Mouse (Mus musculus): ENCODE data around the gene Heatr9. TPM values are rescaled to one million over a fixed set of nuclear protein-coding genes. Genes with fewer than 3 reads are reported as not detected.

The Heatr9 gene
- total and polyA plus RNA-seq, 3 experiments, result not detected

DNA sequence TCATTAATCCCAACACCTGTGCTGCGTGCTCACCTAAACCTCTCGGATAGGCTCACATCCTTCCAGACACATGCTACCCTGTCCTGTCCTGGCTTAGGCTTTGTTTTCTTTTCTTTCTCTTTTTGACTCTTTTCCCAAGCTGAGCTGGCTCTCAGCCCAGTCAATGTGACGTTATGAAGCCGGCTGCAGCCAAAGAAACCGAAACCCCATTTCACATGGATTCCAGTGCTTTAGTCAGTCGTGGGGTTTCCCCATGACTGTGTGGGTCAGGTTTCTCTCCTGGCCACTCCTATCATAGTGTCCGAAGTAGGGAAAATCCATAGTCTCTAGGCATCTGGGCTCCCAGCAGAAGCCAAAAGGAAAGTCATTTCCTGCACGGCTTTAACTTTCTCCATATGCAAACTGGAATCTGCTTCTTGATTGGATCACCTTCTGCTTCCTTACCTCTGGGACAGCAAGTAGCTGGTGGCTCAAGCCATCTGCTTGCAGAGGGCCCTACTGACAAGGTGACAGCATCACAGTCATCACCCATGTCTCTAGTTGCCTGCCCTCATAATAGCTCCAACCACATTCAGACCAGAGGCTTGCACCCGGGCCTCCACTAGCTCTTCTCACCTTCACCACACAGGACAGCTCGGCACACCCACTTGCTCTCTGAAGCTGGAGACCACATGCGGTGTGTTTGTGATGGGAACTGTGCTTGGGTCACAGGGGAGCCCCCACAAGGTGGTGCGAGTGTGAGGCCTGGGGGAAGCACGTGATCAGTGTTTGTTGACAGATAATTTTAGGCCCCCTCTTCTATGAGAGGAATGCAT, 12.8 kb upstream of the Heatr9 start (continued):
- peak; percentile 35 for TF ChIP-seq JUND (conservative IDR thresholded peaks at IDR 0.05; ENCODE audit: low read depth, low read length)
- TF ChIP-seq EP300 (IDR thresholded peaks at IDR 0.05; ENCODE audit: low read length), result peak; percentile 83; the same call in 1 of the 2 replicates
- peak; percentile 71 for TF ChIP-seq MYC (IDR thresholded peaks at IDR 0.05; ENCODE audit: low read depth, low read length)
- TF ChIP-seq CHD1 (IDR thresholded peaks at IDR 0.05; ENCODE audit: low read depth, low read length), result peak; percentile 42; the same call in 1 of the 2 replicates
- TF ChIP-seq NELFE (IDR thresholded peaks at IDR 0.05; ENCODE audit: low read depth, low read length), result peak; percentile 38; the same call in 1 of the 2 replicates
- peak; percentile 95 for TF ChIP-seq IRF4 (IDR thresholded peaks at IDR 0.05; ENCODE audit: low read depth, low read length)
- TF ChIP-seq MAX (IDR thresholded peaks at IDR 0.05; ENCODE audit: low read length), result peak; percentile 89
- TF ChIP-seq MAFK (IDR thresholded peaks at IDR 0.05; ENCODE audit: insufficient replicate concordance, low read length), result 0 out of 2 replicates have a peak, but pooled peaks have one; percentile 54
- peak; percentile 86 for TF ChIP-seq ETS1 (conservative IDR thresholded peaks at IDR 0.05; ENCODE audit: low read depth, low read length)
- no peak; the same call in 1 of the 2 replicates for TF ChIP-seq SMC3 (IDR thresholded peaks at IDR 0.05; ENCODE audit: low read depth, low read length)
- peak; percentile 67 for TF ChIP-seq TCF12 (IDR thresholded peaks at IDR 0.05; ENCODE audit: low read depth, low read length)
- peak; percentile 68 for TF ChIP-seq USF1 (IDR thresholded peaks at IDR 0.05; ENCODE audit: low read depth, low read length)
- TF ChIP-seq RCOR1 (conservative IDR thresholded peaks at IDR 0.05; ENCODE audit: low read depth, low read length), result peak; percentile 48; the same call in 1 of the 2 replicates

DNA sequence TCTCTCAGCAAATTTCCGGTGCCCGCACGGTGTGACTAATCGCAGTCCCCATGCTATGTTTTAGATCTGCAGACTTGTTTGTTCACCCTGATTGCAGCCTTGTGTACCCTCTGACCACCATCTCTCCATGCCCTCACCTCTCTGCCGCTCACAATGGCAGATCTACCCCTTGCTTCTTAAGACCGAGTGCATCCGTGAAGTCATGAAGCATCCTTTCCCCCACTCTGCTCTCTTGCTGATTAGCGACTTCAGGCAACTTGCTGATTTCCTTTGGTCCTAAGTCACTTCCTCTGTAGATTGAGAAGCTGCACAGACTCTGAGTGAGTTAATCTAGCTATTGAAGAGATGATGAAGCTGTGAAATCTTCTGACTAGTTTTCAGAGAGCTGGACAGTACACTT, 12.2 kb upstream of the Heatr9 start:
- Histone ChIP-seq H3K4me2 (ENCODE audit: insufficient read depth, low read depth, poor library complexity, severe bottlenecking) (peak overlapping the region; percentile 73), H3K4me3 (replicated peaks in 1 of 3; ENCODE audit: low read depth in 2 of 3, low read length in 2 of 3, poor library complexity in 1 of 3) (peak overlapping the region; percentile 11 to 41 (median 14)), H3K4me1 (ENCODE audit: control insufficient read depth in 1 of 2, insufficient read depth in 2 of 2) (peaks cover 39 to 66% of the 10 kb centered on the region in 2 experiments), H3K36me3 (replicated peaks in 1 of 2; ENCODE audit: control insufficient read depth in 1 of 2, insufficient read depth in 1 of 2, low read length in 1 of 2) (peaks cover 0 to 14% of the 10 kb centered on the region in 2 experiments), H3K79me2 (replicated peaks; ENCODE audit: control insufficient read depth, extremely low read depth, insufficient read depth, poor library complexity, severe bottlenecking) (no peaks in the 10 kb centered on the region), H3K9ac (ENCODE audit: insufficient read depth, low read depth) (0 out of 2 replicates have a peak overlapping the region, but pooled peaks have one; percentile 5), H3K27ac (ENCODE audit: insufficient read depth, low read depth) (peak overlapping the region; percentile 65), H3K27me3 (replicated peaks) (no peaks in the 10 kb centered on the region), H3K9me3 (replicated peaks; ENCODE audit: low read length) (no peaks in the 10 kb centered on the region)
- in situ Hi-C loops (cut with MboI; ENCODE audit: low pct_ligation_motif_present, low pct_unique_long_range_greater_than_20kb, low sequenced_read_pairs), result no loop called here
- TF ChIP-seq ZC3H11A (IDR thresholded peaks at IDR 0.05; ENCODE audit: low read depth, low read length) (no peak), MEF2A (IDR thresholded peaks at IDR 0.05; ENCODE audit: borderline replicate concordance, low read depth, low read length) (no peak), IRF4 (IDR thresholded peaks at IDR 0.05; ENCODE audit: low read depth, low read length) (0 out of 2 replicates have a peak, but pooled peaks have one; percentile 40), MAX (IDR thresholded peaks at IDR 0.05; ENCODE audit: low read length) (peak; percentile 3; the same call in 1 of the 2 replicates), SIN3A (IDR thresholded peaks at IDR 0.05; ENCODE audit: low read length) (no peak), ZKSCAN1 (IDR thresholded peaks at IDR 0.05; ENCODE audit: borderline replicate concordance, low read depth, low read length) (no peak), UBTF (IDR thresholded peaks at IDR 0.05; ENCODE audit: low read depth, low read length) (peak; percentile 28; the same call in 1 of the 2 replicates)
- no peak for DNase-seq (ENCODE audit: extremely low read depth)
- dilution Hi-C loops (cut with MboI; ENCODE audit: extremely low pct_ligation_motif_present, extremely low pct_unique_long_range_greater_than_20kb, low sequenced_read_pairs), result no loop called here

All from CH12.LX (cell line).